Mouse (Mus musculus) olfactory bulb, adult 2 months (tissue): ENCODE results near the gene Map1lc3a. TPM values are rescaled to one million over a fixed set of nuclear protein-coding genes. Genes with fewer than 3 reads are reported as not detected.

Source experiments
- H3K27ac ChIP-seq: fragments of 200-500 bp; 2 replicates; pipeline ENCODE4 v1.5.1; 2012; ENCODE audit warnings: low read depth, low read length; ENCODE audit not compliant: insufficient read depth
- H3K4me1 ChIP-seq: fragments of 200-500 bp; 2 replicates; pipeline ENCODE4 v1.6.1; 2012; ENCODE audit warnings: low read length; ENCODE audit not compliant: control insufficient read depth, insufficient read depth
- H3K4me3 ChIP-seq: fragments of 200-500 bp; 2 replicates; pipeline ENCODE4 v1.5.1; 2012; ENCODE audit warnings: mild to moderate bottlenecking, low read depth, low read length, moderate library complexity; ENCODE audit not compliant: insufficient read depth
- CTCF ChIP-seq: fragments of 200-500 bp; IDR thresholded peaks from 2 replicates; pipeline ENCODE4 v1.5.1; 2012; ENCODE audit warnings: low read depth, mild to moderate bottlenecking, low read length, moderate library complexity; ENCODE audit not compliant: insufficient read depth
- POLR2A ChIP-seq: fragments of 200-500 bp; IDR thresholded peaks from 2 replicates; pipeline ENCODE4 v1.6.1; 2012; ENCODE audit warnings: mild to moderate bottlenecking, low read depth, low read length, moderate library complexity; ENCODE audit not compliant: insufficient read depth
- WGBS: fragments of 180-500 bp; shearing (Covaris S2); methylation state at CpG from one replicate; pipeline ENCODE4 v1.1.7; 2018; 5-methylcytosine and 5-hydroxymethylcytosine counted together
- polyA plus RNA-seq: library from polyadenylated mRNA; stranded (reverse); fragments of >200 nt; gene quantifications from 2 replicates; pipeline ENCODE4 v1.2.4, GENCODE M21; 2012; ENCODE audit warnings: low replicate concordance; ENCODE audit not compliant: missing spikeins, insufficient read depth, insufficient read length

Map1lc3a gene
- polyA plus RNA-seq, 1 experiment, result not detected

DNA sequence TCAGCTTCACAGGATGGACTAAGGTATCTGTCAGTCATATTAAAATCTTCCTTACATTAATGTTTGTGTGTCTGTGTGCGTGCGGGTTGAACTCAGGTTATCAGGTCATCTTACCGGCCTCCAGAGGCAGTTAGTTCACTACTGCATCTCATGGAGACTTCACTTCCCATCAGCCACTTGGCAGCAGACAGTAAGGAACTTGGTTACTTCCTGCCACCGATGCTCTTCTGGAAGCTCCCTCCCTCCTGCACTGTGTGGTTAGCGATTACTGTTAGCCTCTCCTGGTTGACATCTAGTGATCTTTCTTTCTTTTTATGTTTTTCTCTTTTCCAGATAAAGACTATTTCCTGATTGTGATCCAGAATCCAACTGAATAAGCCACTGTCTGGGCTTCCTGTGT lies 26.5 kb upstream of the Map1lc3a start:
- 93% methylated on average over 5 of the region's 5 CpGs for WGBS
- TF ChIP-seq CTCF, result no peak
- TF ChIP-seq POLR2A, result no peak
- Histone ChIP-seq H3K4me1 (no peaks in the 10 kb centered on the region), H3K4me3 (no peak overlapping the region), H3K27ac (no peak overlapping the region)

DNA sequence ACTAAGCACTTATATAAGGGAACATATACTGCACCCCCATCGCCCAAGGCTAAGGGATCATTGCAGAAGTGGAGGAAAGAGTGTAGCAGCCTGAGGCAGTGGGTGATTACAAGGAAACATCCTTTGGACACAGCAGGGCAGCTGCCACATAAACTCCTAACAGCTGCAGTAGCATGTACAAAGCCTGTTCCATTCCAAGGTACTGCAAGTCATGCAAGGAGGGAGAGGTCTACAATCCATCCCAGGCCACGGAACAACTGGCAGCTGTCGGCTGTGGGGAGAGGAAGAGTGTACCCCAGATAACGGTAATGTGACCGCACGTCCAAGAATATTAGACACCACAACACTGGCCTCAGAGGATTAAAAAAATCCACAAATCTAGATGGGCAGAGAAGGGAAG lies 10.6 kb upstream of the Map1lc3a start:
- H3K27ac ChIP-seq, result no peak overlapping the region
- H3K4me1 ChIP-seq, result no peaks in the 10 kb centered on the region
- WGBS, result 93% methylated on average over 6 of the region's 6 CpGs
- no peak for TF ChIP-seq POLR2A
- no peak for TF ChIP-seq CTCF
- no peak overlapping the region for H3K4me3 ChIP-seq

DNA sequence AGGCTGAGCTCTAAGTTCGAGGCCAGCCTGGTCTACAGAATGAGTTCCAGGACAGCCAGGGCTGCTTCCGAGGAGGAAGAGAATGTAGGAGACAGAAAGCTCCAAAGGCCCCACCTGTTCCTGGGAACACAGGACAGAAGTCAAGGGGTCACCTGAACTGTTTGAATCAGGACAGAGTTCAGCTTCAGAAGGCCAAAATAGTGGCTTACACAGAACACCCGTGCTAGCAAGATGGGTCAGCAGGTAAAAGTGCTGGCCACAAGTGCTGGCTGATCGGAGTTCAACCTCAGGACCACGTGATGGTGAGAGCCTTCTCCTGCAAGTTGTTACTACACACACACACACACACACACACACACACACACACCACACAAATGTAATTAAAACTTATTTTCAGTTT lies 9.2 kb upstream of the Map1lc3a start:
- no peak overlapping the region for H3K27ac ChIP-seq
- 90% methylated on average over 5 of the region's 5 CpGs for WGBS
- TF ChIP-seq CTCF (no peak), POLR2A (no peak)
- no peaks in the 10 kb centered on the region for H3K4me1 ChIP-seq
- no peak overlapping the region for H3K4me3 ChIP-seq

DNA sequence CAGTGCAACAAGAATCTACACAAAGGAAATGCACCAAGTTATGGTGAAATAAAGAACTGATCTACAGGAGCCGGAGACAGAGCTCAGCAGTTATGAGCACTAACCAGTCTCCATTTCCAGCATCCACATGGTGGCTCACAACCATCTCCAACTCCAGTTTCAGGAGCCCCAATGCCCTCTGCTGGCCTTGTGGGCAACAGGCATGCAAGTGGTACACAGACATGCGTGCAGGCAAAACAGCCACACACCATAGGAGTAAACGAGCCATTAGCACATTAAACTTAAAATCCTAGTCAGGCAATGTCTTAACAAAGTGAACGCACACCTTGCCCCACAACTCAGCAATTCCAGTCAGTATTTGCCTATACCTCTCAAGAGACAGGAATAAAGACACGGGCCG lies 4.1 kb upstream of the Map1lc3a start:
- WGBS, result 83% methylated on average over 6 of the region's 6 CpGs
- Histone ChIP-seq H3K4me1 (peaks cover 1% of the 10 kb centered on the region; the same call in 1 of the 2 replicates), H3K27ac (no peak overlapping the region), H3K4me3 (no peak overlapping the region)
- TF ChIP-seq POLR2A (no peak), CTCF (no peak)

DNA sequence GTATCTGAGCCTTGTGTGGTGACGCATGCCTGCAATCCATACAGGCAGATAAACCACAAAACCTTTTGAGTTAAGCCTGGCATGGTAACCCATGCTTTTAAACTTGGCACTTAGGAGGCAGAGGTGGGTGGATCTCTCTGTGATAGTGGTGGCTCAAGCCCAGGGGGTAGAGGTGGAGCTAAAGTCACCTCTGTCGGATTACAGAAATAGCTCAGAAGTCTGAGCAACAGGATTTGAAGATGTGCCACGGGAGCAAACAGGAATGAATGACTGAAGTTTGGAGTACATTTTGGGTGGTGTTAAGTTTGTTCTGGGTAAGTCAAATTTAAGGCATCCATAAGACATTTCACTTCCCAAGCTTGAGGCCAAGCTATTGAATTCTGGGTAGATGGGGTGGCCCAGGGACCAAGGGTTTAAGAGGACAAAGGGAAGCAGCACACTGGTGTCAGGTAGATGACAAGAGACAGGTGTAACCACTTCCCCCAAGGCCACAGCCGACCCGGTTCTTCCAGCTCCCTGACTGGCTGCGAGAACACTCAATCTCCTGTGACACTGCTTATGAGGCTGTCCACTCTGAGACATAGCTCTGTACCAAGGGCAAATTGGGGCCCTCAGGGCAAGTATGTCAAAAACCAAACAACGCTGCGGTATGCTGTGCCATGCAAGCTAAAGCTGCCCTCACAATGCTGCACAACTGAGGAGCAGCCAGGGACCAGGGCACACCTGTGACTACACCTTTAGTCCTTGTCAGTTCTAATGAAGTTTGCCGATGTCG lies 3.5 kb upstream of the Map1lc3a start:
- Histone ChIP-seq H3K4me3 (no peak overlapping the region), H3K27ac (no peak overlapping the region), H3K4me1 (peaks cover 7% of the 10 kb centered on the region)
- 83% methylated on average over 10 of the region's 10 CpGs for WGBS
- TF ChIP-seq POLR2A (no peak), CTCF (no peak)

DNA sequence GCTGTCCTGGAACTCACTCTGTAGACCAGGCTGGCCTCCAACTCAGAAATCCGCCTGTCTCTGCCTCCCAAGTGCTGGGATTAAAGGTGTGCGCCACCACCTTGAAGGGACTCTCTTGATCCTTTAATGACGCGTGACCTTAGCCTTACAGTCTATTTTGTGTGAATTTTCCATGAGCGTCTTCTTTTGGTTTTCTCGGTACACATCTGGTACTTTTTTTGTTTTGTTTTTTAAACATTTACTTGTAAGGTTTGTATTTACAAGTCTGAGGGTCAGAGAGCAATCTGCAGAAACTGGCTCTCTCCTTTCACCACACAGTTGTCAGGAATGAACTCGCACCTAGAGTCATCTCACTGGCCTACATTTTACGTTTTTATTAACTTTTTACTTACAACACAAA lies 2.5 kb upstream of the Map1lc3a start:
- H3K4me1 ChIP-seq, result peaks cover 15% of the 10 kb centered on the region
- WGBS, result 93% methylated on average over 8 of the region's 8 CpGs
- H3K27ac ChIP-seq, result no peak overlapping the region
- no peak overlapping the region for H3K4me3 ChIP-seq
- TF ChIP-seq POLR2A (no peak), CTCF (no peak)

DNA sequence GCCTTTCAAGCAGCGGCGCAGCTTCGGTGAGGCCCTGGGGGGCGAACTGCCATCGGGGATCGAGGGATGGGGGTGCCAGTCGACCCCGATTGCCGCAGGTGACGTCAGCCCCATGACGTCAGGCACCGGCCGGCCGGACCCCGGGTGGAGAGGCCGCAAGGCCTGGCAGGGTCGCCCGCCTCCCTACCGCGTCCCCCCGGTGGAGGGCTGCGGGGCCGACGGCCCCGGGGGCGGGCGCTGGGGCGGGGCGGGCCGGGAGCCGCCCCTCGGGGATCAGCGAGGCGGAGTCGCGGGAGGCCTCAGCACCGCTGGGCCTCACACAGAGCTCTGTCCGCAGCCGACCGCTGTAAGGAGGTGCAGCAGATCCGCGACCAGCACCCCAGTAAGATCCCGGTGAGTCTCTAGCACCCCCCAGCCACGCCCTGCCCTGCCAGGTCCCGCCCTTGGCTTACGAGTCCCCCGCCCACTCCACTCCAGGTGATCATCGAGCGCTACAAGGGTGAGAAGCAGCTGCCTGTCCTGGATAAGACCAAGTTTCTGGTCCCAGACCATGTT lies 601 bp downstream of the Map1lc3a start:
- peak overlapping the region; percentile 93 for H3K27ac ChIP-seq
- under 1% methylated on average over 40 of the region's 49 CpGs for WGBS
- peak overlapping the region; percentile 82 for H3K4me3 ChIP-seq
- peaks cover 15% of the 10 kb centered on the region for H3K4me1 ChIP-seq
- no peak for TF ChIP-seq POLR2A
- TF ChIP-seq CTCF, result no peak

DNA sequence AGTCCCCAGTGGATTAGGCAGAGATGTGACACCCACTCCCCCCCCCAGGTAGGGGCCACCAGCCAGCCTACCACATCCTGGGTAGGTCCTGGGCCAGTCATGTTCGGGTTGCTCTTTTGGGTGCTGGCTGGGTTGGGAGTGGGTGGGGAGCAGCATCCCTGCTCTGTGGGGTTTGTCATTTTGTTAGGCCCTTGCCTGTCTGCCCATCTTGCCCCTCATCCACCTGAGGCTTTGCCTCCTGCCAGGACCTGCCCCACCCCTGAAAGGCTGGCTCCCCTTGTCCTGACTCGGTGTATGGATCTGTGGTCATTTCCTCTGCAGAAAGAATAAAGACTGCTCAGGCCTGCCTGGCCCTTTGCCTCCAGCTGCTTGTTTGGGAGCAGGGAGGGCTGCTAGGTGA lies 1.6 kb downstream of the Map1lc3a start:
- TF ChIP-seq POLR2A (no peak), CTCF (no peak)
- peak overlapping the region; percentile 82 for H3K4me3 ChIP-seq
- H3K4me1 ChIP-seq, result peaks cover 15% of the 10 kb centered on the region
- WGBS, result 76% methylated on average over 2 of the region's 2 CpGs
- H3K27ac ChIP-seq, result no peak overlapping the region

DNA sequence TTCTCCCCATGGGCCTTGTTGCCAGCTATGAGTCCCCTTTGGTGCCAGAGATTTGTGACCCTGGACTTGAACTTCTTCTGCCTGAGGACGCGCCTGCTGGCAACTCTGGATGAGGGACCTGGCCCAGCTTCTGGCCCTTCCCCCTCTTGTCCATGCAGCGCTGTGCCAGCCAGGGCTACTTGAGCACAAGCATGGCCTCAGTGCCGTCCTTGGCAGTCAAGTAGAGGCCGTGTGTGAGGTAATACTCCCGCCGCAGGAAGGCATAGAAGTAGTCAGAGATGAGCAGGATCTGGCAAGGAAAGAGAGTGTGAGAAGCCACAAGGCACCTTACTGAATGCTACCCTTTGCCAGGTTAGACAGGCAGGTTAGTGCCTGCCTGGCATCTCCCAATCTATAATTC lies 2.3 kb downstream of the Map1lc3a start:
- TF ChIP-seq CTCF, result no peak
- no peak for TF ChIP-seq POLR2A
- Histone ChIP-seq H3K27ac (no peak overlapping the region), H3K4me3 (no peak overlapping the region), H3K4me1 (peaks cover 15% of the 10 kb centered on the region)
- 67% methylated on average over 7 of the region's 7 CpGs for WGBS

DNA sequence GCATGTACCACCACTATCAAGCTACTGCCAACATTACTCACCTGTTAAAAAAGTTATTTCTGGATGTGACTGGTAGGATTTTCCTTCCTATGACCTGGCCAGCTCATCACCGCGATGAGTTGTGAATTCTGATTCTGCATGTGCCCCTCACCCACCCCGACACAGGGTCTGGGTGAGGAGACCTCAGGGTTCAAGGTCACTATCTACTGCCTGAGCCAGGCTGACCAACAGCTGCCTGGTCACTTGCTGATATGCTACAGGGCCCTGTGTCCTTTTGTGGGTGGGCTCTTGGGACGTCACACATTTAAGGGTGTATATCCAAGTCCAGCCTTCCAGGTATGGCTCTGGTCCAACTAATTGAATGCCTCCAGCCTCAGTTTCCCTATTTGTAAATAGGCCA lies 3.1 kb downstream of the Map1lc3a start:
- TF ChIP-seq CTCF (no peak), POLR2A (no peak)
- no peak overlapping the region for H3K4me3 ChIP-seq
- WGBS, result 91% methylated on average over 4 of the region's 4 CpGs
- peaks cover 15% of the 10 kb centered on the region for H3K4me1 ChIP-seq
- H3K27ac ChIP-seq, result no peak overlapping the region
